Mouse (Mus musculus): ENCODE results near the gene Fam178b. TPM values are rescaled to one million over a fixed set of nuclear protein-coding genes. Genes with fewer than 3 reads are reported as not detected.

Fam178b gene
- polyA plus RNA-seq, 1 experiment from 2014 or later = 3.0 TPM

DNA sequence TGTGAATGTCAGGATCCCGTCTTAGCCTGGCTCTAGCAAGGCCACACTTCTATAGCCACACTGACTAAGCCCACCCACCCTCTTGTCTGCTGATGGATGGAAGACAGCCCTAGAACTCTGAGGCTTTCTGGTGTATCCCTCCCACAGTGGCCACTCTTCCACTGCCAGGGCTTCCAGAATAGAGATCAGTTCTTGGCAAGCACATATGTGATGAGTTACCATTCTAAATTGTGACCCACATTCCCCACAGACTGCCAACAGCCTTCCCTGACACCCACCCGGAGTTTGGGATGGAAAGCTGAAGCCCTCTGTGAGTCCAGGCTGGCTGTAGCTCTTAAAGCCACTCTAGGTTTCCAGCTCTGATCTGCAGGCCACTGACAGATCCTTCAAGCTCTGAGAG is 24.2 kb upstream of the Fam178b start:
- WGBS = 75% methylated on average over 2 of the region's 2 CpGs
- no peak overlapping the region for H3K4me2 ChIP-seq
- peaks cover 56% of the 10 kb centered on the region for H3K36me3 ChIP-seq
- no peaks in the 10 kb centered on the region for H3K9me3 ChIP-seq (replicated peaks)
- peaks cover 14% of the 10 kb centered on the region for H3K4me1 ChIP-seq (replicated peaks)
- H3K27me3 ChIP-seq (replicated peaks) = no peaks in the 10 kb centered on the region
- H3K9ac ChIP-seq = 0 out of 2 replicates have a peak overlapping the region, but pooled peaks have one; percentile 4
- no peak for ATAC-seq (ENCODE audit: insufficient number of reproducible peaks, low FRiP score)
- H3K27ac ChIP-seq (ENCODE audit: poor library complexity, severe bottlenecking) = no peak overlapping the region
- no peak overlapping the region for H3K4me3 ChIP-seq

DNA sequence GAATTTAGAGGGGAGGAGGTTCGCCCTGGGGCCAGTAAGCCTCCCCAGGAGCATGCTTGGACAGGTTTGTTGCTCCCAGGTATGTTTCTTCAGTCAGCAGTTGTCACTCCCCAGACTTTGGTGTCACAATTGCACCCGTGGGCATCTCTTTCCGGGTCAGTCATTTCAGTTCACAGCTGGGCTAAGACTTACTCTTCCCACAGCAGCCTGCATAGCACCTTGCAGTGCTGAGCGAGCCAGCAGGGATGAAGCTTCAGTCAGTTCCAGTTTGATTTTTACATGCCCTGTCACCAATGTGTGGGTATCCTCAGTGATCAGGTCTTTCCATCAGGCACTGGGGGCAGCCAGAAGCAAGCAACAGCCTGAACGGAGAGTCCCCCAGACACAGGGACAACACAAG is 14.0 kb upstream of the Fam178b start:
- Histone ChIP-seq H3K4me2 (no peak overlapping the region), H3K36me3 (peaks cover 60% of the 10 kb centered on the region), H3K4me3 (no peak overlapping the region), H3K27me3 (replicated peaks) (no peaks in the 10 kb centered on the region), H3K9me3 (replicated peaks) (no peaks in the 10 kb centered on the region), H3K9ac (no peak overlapping the region), H3K27ac (ENCODE audit: poor library complexity, severe bottlenecking) (no peak overlapping the region), H3K4me1 (replicated peaks) (peaks cover 18% of the 10 kb centered on the region)
- 65% methylated on average over 5 of the region's 5 CpGs for WGBS
- ATAC-seq (ENCODE audit: insufficient number of reproducible peaks, low FRiP score) = no peak

DNA sequence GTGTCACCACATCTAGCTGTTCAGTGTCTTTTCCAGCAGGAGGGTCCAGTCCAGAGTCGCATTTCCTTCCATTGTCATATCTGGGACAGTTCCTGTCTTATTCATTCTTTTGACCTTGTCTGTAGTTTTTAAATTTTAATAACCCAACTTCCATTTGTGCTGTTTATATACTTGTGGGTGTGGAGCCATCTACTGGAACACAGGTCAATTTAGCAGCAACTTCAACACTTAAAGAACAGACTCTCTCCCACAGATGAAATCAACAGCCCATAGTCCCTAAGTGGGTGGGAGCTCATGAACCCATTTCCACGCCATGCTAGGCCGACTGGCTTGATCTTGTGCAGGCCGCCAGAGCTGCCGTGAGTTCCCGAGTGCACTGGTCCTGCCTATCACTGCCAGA is 13.4 kb upstream of the Fam178b start:
- H3K4me2 ChIP-seq = no peak overlapping the region
- H3K36me3 ChIP-seq = peaks cover 54% of the 10 kb centered on the region
- H3K27ac ChIP-seq (ENCODE audit: poor library complexity, severe bottlenecking) = no peak overlapping the region
- H3K4me3 ChIP-seq = no peak overlapping the region
- H3K27me3 ChIP-seq (replicated peaks) = no peaks in the 10 kb centered on the region
- no peaks in the 10 kb centered on the region for H3K9me3 ChIP-seq (replicated peaks)
- peaks cover 19% of the 10 kb centered on the region for H3K4me1 ChIP-seq (replicated peaks)
- WGBS = 43% methylated on average over 6 of the region's 6 CpGs
- no peak overlapping the region for H3K9ac ChIP-seq
- no peak for ATAC-seq (ENCODE audit: insufficient number of reproducible peaks, low FRiP score)

DNA sequence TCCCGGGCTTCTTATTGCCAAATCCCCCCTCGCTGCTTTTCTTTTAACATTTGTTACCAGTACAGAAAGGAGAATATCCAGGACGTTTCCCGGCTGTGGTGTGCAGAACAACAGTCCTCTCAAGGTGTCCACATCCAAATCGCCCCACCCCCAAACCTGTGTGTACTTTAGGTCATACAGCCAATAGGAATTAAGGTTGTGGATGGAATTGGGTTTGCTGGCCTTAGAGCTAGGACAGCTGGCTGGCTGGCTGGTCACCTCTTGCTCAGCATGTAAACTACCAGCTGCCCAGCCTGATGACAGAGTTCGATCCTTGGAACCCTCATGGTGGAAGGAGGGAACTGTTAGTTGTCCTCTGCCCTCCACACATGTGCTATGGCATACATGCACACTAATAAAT is 11.9 kb upstream of the Fam178b start:
- H3K4me2 ChIP-seq = no peak overlapping the region
- H3K36me3 ChIP-seq = peaks cover 38% of the 10 kb centered on the region
- no peak overlapping the region for H3K9ac ChIP-seq
- no peak overlapping the region for H3K27ac ChIP-seq (ENCODE audit: poor library complexity, severe bottlenecking)
- no peaks in the 10 kb centered on the region for H3K9me3 ChIP-seq (replicated peaks)
- peaks cover 19% of the 10 kb centered on the region for H3K4me1 ChIP-seq (replicated peaks)
- WGBS = 84% methylated on average over 6 of the region's 6 CpGs
- ATAC-seq (ENCODE audit: insufficient number of reproducible peaks, low FRiP score) = no peak
- no peaks in the 10 kb centered on the region for H3K27me3 ChIP-seq (replicated peaks)
- H3K4me3 ChIP-seq = no peak overlapping the region

DNA sequence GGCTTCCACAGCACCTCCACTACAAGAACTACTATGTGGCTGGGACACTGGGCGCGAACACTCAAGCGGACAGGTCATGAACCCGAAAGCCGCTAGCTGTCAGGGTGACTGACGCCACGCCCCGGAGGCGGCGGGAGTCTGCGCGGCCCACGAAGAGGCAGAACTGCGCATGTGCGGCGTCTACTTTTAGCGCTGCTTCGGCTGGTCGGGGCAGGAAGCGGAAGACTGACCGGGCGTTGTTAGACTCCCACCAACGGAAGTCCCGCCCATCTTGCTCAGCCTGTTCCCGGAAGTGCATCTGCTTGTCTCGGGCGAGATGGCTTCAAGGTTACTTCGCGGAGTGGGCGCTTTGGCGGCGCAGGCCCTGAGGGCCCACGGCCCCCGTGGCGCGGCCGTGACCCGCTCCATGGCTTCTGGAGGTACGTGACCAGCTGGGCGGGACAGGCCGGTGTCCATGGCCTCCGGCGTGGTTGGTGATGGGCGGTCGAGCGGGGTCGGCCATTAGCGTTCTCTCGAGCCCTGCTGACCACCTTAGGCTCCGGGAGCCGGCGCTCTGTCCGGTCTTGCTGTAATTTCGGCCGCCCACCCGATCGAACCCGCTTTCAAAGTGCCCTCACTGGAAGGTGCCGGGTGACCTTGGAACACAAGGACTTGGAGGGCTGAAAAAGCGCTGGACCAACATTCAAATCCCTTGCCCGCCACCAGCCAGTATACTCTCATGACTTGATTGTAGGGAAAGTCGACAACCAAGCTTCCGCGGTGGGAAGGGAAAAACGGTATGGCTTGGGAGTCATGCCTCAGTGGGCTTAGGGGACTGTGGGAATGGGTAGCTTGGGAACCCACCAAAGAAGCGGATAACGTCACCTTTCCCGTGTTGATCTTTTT is 8.5 kb upstream of the Fam178b start, which contains the start of gene Cox5b:
Gene Cox5b (plus strand): TSS at position 179 of the 885 bp plus-strand sequence.
- Histone ChIP-seq H3K9ac (peak within 1 kb of the TSS; percentile 93), H3K4me3 (peak within 1 kb of the TSS; percentile 88), H3K27me3 (replicated peaks) (no peaks in the 10 kb centered on the region), H3K4me1 (replicated peaks) (peaks cover 9% of the 10 kb centered on the region), H3K36me3 (peaks cover 24% of the 10 kb centered on the region), H3K27ac (ENCODE audit: poor library complexity, severe bottlenecking) (peak within 1 kb of the TSS; percentile 75), H3K9me3 (replicated peaks) (no peaks in the 10 kb centered on the region), H3K4me2 (peak within 1 kb of the TSS; percentile 79)
- WGBS = under 1% methylated on average over 68 of the region's 68 CpGs
- ATAC-seq (ENCODE audit: insufficient number of reproducible peaks, low FRiP score) = peak; percentile 96

DNA sequence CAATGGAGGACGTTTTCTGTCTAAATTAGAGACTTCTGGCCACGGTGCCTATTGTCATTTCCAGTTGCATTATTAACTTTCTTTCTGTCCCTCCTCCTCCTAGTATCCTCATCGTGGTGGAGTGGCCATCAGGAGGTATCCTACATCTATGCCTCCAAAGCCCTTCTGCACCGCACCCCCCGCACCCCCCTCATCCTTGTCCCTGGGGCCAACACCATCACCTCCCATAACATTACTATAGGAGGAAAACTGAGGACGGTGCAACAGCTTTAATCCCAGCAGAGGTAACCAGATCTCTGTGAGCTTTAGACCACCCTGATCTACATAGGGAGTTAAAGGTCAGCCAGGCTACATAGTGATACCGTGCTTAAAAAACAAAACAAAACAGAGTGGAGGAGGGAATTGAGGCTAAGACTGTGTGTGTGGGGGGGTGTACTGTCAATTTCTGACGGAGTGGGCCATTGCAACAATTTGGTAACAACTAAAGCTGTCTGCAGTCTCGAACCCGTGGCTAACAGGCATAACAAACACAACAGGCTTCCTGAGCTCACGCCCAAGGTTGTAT is 7.8 kb upstream of the Fam178b start:
- Histone ChIP-seq H3K27me3 (replicated peaks) (no peaks in the 10 kb centered on the region), H3K9ac (peak overlapping the region; percentile 49; the same call in 1 of the 2 replicates), H3K27ac (ENCODE audit: poor library complexity, severe bottlenecking) (peak overlapping the region; percentile 52; the same call in 1 of the 2 replicates), H3K4me2 (peak overlapping the region; percentile 79), H3K4me1 (replicated peaks) (peaks cover 9% of the 10 kb centered on the region), H3K36me3 (peaks cover 24% of the 10 kb centered on the region), H3K4me3 (peak overlapping the region; percentile 88), H3K9me3 (replicated peaks) (no peaks in the 10 kb centered on the region)
- ATAC-seq (ENCODE audit: insufficient number of reproducible peaks, low FRiP score) = peak; percentile 10; the same call in 1 of the 2 replicates
- WGBS = 61% methylated on average over 11 of the region's 11 CpGs

DNA sequence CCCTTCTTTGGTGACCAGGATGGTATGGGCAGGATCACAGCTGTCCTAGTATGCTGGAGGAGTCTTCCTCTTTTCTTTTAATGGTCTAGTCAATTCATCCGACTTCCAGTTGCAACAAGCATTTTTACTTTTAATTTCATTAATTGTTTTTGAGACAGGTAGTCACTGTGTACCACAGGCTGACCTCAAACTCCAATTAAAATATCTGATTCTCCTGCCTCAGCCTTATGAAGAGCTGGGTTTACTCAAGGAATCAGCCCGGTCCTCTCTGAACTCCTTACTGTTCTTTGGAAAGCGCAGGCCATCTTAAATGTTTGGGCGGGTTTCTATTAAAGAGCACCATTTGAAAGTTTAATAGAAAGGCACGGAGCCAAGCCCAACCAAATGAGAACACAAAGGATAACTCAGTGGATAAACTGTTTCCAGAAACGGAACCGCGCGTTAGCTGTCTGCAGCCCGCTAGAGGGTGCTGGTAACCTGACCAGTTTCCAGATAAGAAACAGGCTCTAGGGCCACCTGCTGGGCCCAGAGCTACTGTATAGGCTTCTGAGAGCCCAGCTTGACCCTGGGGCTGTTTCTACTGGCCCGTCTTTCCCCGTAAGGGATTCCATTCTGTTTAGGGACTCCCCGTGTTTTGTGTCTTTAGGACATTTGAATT is 956 bp upstream of the Fam178b start:
- H3K27me3 ChIP-seq (replicated peaks) = no peaks in the 10 kb centered on the region
- H3K4me1 ChIP-seq (replicated peaks) = no peaks in the 10 kb centered on the region
- ATAC-seq (ENCODE audit: insufficient number of reproducible peaks, low FRiP score) = no peak; the same call in 1 of the 2 replicates
- H3K9me3 ChIP-seq (replicated peaks) = no peaks in the 10 kb centered on the region
- WGBS = 12% methylated on average over 13 of the region's 13 CpGs
- no peak overlapping the region for H3K4me3 ChIP-seq
- H3K36me3 ChIP-seq = no peaks in the 10 kb centered on the region
- no peak overlapping the region for H3K4me2 ChIP-seq
- no peak overlapping the region for H3K27ac ChIP-seq (ENCODE audit: poor library complexity, severe bottlenecking)
- H3K9ac ChIP-seq = no peak overlapping the region

DNA sequence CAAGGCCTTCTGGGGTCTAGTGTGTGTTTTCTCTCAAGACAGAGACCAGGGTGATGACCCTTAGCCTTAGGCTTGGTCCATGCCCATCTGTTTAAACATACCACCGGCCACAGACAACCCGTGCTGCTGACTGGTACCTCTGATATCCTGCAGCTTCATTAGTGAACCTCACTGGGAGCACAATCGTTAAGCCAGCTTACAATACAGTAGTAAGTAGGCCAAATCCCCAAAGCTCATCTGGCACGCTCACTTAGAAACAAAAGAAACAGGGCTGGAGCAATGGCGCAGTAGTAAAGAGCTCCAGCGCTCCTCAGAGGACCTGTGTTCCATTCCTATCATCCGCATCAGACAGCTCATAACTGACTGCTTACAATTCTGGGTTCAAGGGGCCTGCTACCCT is 2.1 kb downstream of the Fam178b start:
- Histone ChIP-seq H3K27ac (ENCODE audit: poor library complexity, severe bottlenecking) (no peak overlapping the region), H3K36me3 (no peaks in the 10 kb centered on the region), H3K27me3 (replicated peaks) (no peaks in the 10 kb centered on the region), H3K9ac (no peak overlapping the region), H3K4me2 (no peak overlapping the region), H3K4me1 (replicated peaks) (no peaks in the 10 kb centered on the region), H3K4me3 (no peak overlapping the region), H3K9me3 (replicated peaks) (no peaks in the 10 kb centered on the region)
- no peak for ATAC-seq (ENCODE audit: insufficient number of reproducible peaks, low FRiP score)
- WGBS = 87% methylated on average over 7 of the region's 7 CpGs

DNA sequence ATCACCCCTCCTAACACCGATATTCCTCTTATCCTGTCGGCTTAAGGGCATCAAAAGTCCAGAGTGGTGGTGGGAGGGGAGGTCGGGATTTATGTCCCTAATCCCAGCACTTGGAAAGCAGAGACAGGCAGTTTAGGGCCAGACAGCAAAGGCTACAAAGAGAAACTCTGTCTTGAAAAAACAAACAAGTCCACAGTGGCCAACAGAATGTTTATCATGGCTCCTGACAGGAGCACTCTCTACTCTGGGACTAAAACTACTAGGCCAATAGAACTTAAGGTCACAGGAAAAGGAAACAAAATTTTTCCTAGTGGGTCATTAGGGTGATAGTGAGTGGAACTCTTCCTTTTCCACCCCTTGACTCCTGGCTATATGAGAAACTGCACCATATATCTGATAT is 8.0 kb downstream of the Fam178b start:
- Histone ChIP-seq H3K4me2 (no peak overlapping the region), H3K36me3 (no peaks in the 10 kb centered on the region), H3K9ac (no peak overlapping the region), H3K4me1 (replicated peaks) (peaks cover 4% of the 10 kb centered on the region; the same call in 1 of the 2 replicates), H3K4me3 (no peak overlapping the region), H3K27me3 (replicated peaks) (no peaks in the 10 kb centered on the region), H3K27ac (ENCODE audit: poor library complexity, severe bottlenecking) (no peak overlapping the region), H3K9me3 (replicated peaks) (no peaks in the 10 kb centered on the region)
- 38% methylated on average over 3 of the region's 3 CpGs for WGBS
- ATAC-seq (ENCODE audit: insufficient number of reproducible peaks, low FRiP score) = no peak

DNA sequence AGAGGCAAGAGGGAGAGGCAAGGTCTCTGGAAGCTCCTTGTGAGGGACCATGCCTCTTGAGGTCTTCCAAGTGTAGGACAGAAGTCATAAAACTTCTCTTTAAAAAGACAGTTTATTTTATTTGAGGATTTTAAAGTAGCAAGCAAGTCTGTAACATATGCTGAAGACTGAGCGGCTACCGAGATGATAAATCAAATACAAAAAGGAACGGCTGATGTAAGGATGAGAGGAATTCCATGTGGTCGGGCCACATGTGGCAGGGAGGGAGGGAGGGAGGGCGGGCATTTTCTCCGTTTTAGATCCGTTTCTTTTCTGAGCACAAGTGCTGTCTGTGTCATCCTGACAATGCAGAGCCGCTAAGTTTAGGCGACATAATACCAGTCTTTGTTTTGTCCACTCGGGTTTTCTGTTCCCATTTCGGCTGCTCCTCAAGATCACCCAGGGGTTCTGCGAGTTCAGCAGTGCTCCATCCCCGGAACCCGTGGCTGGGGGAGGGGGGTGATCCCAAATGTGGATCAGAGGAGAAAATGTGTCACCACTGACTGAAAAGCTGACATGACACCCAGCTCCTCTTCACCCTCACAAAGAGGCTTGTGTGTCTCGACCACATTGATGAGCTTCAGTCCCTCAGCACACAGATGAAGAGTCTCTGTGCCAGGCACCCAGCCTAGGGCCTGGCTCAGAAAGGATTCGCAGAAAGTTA is 10.2 kb downstream of the Fam178b start:
- WGBS = 53% methylated on average over 16 of the region's 16 CpGs

More for the DNA sequence above, 10.2 kb downstream of the Fam178b start:
- no peak for ATAC-seq (ENCODE audit: insufficient number of reproducible peaks, low FRiP score)
- Histone ChIP-seq H3K27ac (ENCODE audit: poor library complexity, severe bottlenecking) (no peak overlapping the region), H3K9me3 (replicated peaks) (no peaks in the 10 kb centered on the region), H3K27me3 (replicated peaks) (no peaks in the 10 kb centered on the region), H3K4me1 (replicated peaks) (peaks cover 6% of the 10 kb centered on the region; the same call in 1 of the 2 replicates), H3K9ac (no peak overlapping the region), H3K4me2 (no peak overlapping the region), H3K36me3 (no peaks in the 10 kb centered on the region), H3K4me3 (no peak overlapping the region)
